Mouse (Mus musculus): ENCODE data around the gene Utp3.

The Utp3 gene

GRCm38 (mm10) chr5:88569541-88569940, 15.3 kb downstream of the Utp3 start:
- no peak for DNase-seq (ENCODE audit: low read depth, low spot score)

- DNase-seq (ENCODE audit: low read depth, low spot score): no peak
Observed at GRCm38 (mm10) chr5:88574829-88575228, 20.6 kb downstream of the Utp3 start.

- DNase-seq (ENCODE audit: low read depth, low spot score): no peak
Observed at GRCm38 (mm10) chr5:88575506-88576338, 21.5 kb downstream of the Utp3 start.

GRCm38 (mm10) chr5:88580681-88581080, 26.4 kb downstream of the Utp3 start:
- DNase-seq (ENCODE audit: low read depth, low spot score): no peak

DNA sequence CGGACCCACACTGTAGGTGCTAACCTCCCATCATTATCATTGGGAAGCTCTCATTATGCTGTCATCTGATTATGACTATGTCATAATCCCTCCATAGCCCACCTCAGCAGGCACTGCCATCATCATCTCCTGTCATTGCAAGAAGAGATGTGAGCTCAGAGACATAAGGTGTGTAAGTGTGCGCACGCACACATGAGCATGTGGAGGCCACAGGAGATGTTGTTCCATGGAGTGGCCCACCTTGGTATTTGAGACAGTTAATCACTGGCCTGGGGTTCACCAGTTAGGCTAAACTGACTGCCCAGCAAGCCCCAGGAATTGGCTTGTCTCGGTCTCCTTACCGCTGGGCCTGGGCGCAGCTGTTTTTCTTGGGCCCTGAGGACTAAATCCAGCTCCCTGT, 27.1 kb downstream of the Utp3 start:
- no peak for DNase-seq (ENCODE audit: low read depth, low spot score)

DNA sequence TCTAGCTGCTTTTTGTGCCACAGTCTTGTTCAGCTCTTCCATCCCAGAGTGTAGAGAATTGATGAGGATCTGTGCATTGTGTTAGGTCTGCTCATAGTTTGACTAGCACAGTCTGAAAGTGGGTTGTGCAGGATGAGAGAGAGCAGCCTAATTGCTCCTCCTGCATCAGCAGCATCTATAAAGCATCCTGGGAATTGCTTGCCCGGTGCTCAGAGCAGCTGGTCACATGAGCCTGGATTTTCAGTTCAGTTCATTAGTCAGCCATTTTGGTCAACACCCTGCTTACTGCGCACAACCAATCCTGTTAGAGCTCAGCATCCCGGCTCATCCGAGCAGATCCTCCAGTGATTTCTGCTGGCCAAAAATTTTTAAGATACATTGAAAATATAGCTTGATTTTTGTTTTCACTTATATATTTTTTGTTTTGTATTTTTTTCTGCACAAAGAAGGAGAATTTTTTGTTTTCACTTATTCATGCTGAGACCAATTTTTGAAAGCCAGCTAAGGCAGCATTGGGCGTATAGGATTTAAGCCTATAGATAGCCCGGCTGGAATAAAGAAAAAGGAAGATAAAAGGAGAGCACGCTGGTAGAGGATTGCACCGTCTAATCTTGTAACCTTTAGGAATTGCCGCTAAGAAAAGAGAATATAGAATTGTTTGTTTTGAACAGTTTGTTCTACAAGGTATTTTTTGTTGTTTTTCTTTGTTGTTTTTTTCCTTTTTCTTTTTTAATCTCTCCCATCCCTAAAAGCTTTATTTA, 29.2 kb downstream of the Utp3 start:
- no peak for DNase-seq (ENCODE audit: low read depth, low spot score)

DNA sequence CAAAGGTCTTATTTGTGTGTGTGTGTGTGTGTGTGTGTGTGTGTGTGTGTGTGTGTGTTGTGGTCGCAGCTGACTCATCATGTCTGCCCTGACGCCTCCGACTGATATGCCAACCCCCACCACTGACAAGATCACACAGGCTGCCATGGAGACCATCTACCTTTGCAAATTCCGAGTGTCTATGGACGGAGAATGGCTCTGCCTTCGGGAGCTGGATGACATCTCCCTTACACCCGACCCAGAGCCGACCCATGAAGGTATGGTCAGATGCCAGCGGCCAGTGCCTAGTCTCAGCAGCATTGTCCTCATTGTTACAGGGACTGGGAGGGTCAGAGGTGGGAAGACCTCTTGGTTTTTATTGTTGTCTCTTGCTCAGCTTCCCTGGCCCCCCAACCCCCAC, 29.8 kb downstream of the Utp3 start:
- no peak for DNase-seq (ENCODE audit: low read depth, low spot score)

DNA sequence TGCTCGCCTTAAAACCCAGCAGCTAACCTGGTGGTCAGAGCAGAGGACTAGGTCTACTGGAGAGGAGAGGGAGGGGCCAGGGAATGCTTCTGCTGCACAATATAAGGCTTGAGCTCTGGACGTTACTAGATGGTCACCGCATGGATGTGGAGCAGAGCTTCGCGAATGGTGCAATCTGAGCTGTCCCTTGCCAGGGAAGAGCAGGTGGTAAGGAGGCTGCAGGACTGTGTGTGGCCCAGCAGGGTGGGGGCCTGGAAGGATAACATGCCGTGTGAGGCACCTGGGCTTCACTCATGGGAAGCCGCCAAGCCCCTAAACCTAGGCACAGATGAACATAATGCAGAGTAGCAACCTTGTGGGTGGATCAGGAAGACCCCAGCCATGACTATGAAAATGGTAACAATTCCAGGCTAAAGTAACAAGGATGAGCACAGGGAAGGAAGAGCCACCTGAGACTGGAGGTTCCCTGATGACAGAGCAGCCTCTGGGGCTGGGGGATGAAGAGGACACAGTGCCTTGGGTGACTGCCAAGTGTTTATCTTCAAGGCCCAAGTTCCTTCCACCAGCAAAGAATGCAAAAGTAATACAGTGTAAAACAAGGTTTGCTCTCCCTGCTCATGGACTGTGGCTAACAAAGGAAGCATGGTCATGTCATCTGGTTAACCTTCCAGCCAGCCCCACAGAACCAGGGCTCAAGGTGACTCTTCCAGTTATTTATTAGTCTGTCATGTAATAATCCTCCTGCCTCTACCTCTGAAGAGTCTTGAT, 32.3 kb downstream of the Utp3 start:
- DNase-seq (ENCODE audit: low read depth, low spot score): no peak

GRCm38 (mm10) chr5:88587211-88587934, 33.1 kb downstream of the Utp3 start:
- no peak for DNase-seq (ENCODE audit: low read depth, low spot score)

DNA sequence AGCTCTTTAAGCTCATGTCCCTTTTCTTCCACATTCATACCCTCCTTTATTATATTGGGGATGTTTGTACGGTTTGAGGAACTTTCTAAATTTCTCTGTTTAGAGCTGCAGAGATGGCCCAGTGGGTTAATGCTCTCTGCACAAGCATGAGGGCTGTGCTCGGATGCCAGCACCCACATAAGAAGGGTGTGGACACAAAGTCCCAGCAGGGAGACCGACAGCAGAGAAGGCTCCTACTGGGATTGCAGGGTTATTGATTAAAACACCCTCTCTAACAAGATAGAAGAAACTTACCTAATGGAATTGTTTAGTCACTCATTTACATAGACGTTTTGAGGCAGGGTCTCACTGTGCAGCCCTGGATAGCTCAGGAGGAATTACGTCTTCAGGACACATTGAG, 34.2 kb downstream of the Utp3 start:
- no peak for DNase-seq (ENCODE audit: low read depth, low spot score)

DNA sequence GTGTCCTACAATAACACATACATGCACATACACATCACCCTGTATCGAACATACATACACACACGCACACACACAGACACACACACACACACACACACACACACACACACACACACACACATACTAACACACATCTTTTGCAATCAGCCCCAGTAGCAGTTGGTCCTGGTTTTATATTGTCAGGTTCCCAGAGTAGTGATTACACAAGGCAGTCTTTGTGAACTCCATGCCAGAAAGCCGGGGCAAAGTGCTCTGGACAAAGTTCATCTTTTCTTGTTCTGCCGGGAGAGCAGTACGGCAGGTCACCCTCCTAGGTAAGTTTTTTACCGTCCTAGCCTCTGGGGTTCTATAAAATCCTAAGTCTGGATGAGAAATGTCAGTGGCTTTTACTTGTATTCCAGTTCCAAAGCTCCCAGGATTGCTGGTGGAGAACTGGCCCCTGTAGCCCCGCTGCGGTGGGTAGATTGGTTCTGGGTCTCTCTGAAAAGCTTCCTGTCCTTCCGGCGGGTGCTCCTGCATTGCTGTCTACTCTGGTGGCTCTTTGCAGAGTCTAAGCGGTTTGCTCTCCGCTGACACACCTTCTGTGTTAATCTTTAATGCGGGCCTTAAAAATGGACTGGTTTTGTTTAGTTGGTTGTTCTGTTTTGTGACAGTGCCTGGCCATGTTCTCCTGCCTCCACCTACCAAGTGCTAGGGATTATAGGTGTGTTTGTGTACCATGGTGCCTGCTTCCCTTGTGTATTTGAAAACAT, 39.3 kb downstream of the Utp3 start:
- no peak for DNase-seq (ENCODE audit: low read depth, low spot score)

- no peak for DNase-seq (ENCODE audit: low read depth, low spot score)
Observed at GRCm38 (mm10) chr5:88594173-88594569, 39.9 kb downstream of the Utp3 start.

- DNase-seq (ENCODE audit: low read depth, low spot score): no peak
Observed at GRCm38 (mm10) chr5:88595537-88596455, 41.5 kb downstream of the Utp3 start.

- no peak for DNase-seq (ENCODE audit: low read depth, low spot score)
Observed at GRCm38 (mm10) chr5:88598961-88599360, 44.7 kb downstream of the Utp3 start.

DNA sequence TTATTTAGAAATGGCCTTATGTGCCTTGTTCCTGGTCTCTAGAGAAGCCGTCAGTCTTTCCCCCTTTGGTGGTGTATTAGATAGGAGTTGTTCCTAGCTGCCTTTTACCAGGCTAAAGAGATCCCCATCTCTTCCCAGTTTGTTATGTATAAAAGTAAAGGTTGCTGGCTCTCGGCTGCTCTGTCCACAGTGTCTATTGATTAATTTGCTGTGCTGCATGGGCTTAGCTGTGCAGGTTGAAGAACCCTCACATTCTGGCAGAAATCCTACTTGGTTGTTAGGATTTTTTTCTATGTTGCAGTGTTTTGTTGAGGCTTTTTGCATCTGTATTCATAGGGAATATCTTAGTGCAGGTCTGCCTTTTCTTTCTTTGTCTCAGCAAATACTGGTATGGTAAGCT, 47.8 kb downstream of the Utp3 start:
- no peak for DNase-seq (ENCODE audit: low read depth, low spot score)

- no peak for DNase-seq (ENCODE audit: low read depth, low spot score)
Observed at GRCm38 (mm10) chr5:88602713-88603112, 48.5 kb downstream of the Utp3 start.

DNA sequence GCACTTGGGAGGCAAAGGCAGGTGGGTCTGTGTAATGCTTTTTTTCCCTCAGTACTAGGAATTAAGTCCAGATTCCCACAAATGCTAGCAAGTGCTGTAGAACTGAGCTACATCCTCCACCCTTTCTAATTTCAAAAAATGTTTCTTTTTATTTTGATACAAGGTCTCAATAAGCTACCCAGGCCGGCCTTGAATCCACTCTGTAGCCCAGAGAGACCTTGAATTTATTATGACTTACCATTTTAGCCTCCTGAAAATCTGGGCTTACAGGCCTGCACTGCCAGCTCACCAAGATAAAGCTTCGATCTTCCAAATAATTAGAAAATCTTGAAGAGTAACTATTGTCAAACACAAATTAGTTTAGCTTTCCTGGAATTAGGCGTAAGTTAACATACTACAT, 49.8 kb downstream of the Utp3 start:
- DNase-seq (ENCODE audit: low read depth, low spot score): no peak

DNA sequence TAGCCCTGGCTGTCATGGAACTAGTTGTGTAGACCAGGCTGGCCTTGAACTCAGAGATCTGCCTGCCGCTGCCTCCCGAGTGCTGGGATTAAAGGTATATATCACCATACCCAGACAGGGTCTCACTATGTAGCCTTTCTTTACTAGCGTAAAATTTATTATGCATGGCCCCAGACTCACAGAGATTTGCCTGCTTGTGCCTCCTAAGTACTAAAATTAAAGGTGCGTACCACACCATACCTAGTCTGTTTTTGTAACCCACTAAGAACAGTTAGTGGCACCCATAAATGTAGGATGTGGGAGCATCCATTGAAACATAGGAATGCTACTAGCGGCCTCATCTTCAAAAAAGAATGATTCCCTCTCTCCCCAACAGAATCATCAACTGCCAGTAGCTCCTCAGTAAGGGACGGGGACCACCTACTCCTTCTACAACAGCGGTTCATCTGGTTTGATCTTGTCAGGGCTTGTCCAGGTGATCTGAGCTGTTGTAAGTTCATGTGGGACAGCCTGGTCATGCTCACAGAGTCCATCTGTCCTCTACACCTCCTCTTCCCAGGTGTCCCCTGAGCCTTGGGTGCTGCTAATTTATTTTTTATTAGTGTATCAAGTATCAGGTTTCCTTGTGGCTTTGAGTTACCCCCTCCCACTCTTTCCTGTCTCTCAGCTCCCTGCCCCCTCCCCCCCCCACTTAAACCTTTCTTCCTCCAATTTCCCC, 50.5 kb downstream of the Utp3 start:
- DNase-seq (ENCODE audit: low read depth, low spot score): no peak

All from c-Kit-negative CD71-positive TER-119-positive erythroid progenitor cells, embryonic 14.5 days (primary cell).